Comparison of ENCODE assay signal across 33 mouse cellular contexts in the genomic region with DNA sequence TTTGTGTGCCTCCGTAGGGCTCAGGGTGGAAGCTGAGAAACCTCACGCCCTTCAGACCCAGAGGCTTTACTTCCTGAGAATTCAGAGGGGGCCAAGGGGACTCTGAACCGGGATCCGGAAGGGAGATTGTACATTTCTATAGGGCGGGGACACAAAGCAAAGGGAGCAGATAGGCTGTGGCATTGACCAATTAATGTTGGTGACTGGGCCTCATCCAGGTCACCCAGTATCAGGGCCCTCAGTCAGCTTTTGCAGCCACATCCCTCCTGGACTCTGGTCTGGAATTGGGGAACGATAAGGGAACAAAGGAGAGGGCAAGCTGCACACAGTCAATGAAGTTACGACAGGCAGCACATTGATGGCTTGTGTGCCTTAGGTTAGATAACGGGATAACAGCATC. TPM values are rescaled to one million over a fixed set of nuclear protein-coding genes. Genes with fewer than 3 reads are reported as not detected.
DNase-seq lines count a peak whose midpoint lies in the region; ATAC-seq lines count a peak whose summit lies in the region.
"Had no signal": no experiment of that assay in that cellular context is flagged by ENCODE, and none has a peak within 500 bp of the region (broad histone marks: within the 10 kb centered on the region; RNA-seq: fewer than 3 reads in every experiment).

No protein-coding gene starts in this region.

- no peak overlapping the region for H3K9ac ChIP-seq in heart, embryonic 11.5 days (ENCODE audit: low read depth, low read length)
- no peak overlapping the region for H3K9ac ChIP-seq in liver, embryonic 13.5 days
- H3K9ac ChIP-seq in stomach, embryonic 15.5 days = no peak overlapping the region
- H3K9ac ChIP-seq in forebrain, embryonic 16.5 days (replicated peaks; ENCODE audit: low read depth, low read length) = no peak overlapping the region
- H3K9ac ChIP-seq: embryonic facial prominence, embryonic 12.5 days; forebrain, embryonic 15.5 days; heart, embryonic 13.5 days; hindbrain, embryonic 14.5 days; lung, embryonic 15.5 days; midbrain, embryonic 12.5 days; neural tube, embryonic 13.5 days had no signal

- H3K27ac ChIP-seq in heart, embryonic 11.5 days (ENCODE audit: low read depth, low read length) = no peak overlapping the region
- H3K27ac ChIP-seq in liver, embryonic 13.5 days = no peak overlapping the region
- H3K27ac ChIP-seq in stomach, embryonic 15.5 days = no peak overlapping the region
- no peak overlapping the region for H3K27ac ChIP-seq in forebrain, embryonic 16.5 days (ENCODE audit: low read length)
- H3K27ac ChIP-seq: embryonic facial prominence, embryonic 12.5 days; forebrain, embryonic 10.5 days; forebrain, embryonic 15.5 days; gastrocnemius, adult 2 months; heart, adult 2 months; heart, embryonic 13.5 days; hindbrain, embryonic 14.5 days; lung, embryonic 15.5 days; neural tube, embryonic 13.5 days had no signal

- no peaks in the 10 kb centered on the region for H3K36me3 ChIP-seq in heart, embryonic 11.5 days (ENCODE audit: control insufficient read depth, insufficient read depth, low read length)
- H3K36me3 ChIP-seq in liver, embryonic 13.5 days = no peaks in the 10 kb centered on the region
- no peaks in the 10 kb centered on the region for H3K36me3 ChIP-seq in stomach, embryonic 15.5 days
- H3K36me3 ChIP-seq in forebrain, embryonic 16.5 days (ENCODE audit: control insufficient read depth, insufficient read depth) = no peaks in the 10 kb centered on the region
- H3K36me3 ChIP-seq: embryonic facial prominence, embryonic 12.5 days; forebrain, embryonic 10.5 days; forebrain, embryonic 15.5 days; heart, embryonic 13.5 days; lung, embryonic 15.5 days; midbrain, embryonic 12.5 days; neural tube, embryonic 13.5 days had no signal

- ATAC-seq in heart, embryonic 11.5 days (replicated peaks; ENCODE audit: insufficient number of reproducible peaks, low FRiP score, low TSS enrichment) = no peak
- 0 out of 2 replicates have a peak, but pooled peaks have one; percentile 31 for ATAC-seq in liver, embryonic 13.5 days (ENCODE audit: low read depth)
- peak; percentile 27; the same call in 1 of the 2 replicates for ATAC-seq in stomach, embryonic 15.5 days (ENCODE audit: insufficient read depth, low FRiP score, low read depth)
- ATAC-seq in forebrain, embryonic 16.5 days = no peak
- ATAC-seq: forebrain, embryonic 15.5 days had no signal

- H3K9me3 ChIP-seq in heart, embryonic 11.5 days (replicated peaks; ENCODE audit: control insufficient read depth, low read length) = no peaks in the 10 kb centered on the region
- 0 out of 2 replicates have a peak, but pooled peaks cover 4% of the 10 kb centered on the region for H3K9me3 ChIP-seq in liver, embryonic 13.5 days (replicated peaks)
- H3K9me3 ChIP-seq in stomach, embryonic 15.5 days = no peaks in the 10 kb centered on the region
- H3K9me3 ChIP-seq in forebrain, embryonic 16.5 days (ENCODE audit: control insufficient read depth, low read length) = no peaks in the 10 kb centered on the region
- H3K9me3 ChIP-seq: embryonic facial prominence, embryonic 12.5 days; lung, embryonic 15.5 days; midbrain, embryonic 12.5 days had no signal

- DNase-seq in heart, adult 11 months = peak; percentile 50
- DNase-seq in liver, embryonic 13.5 days = no peak
- DNase-seq in liver = no peak
- peak; percentile 7 to 14 for DNase-seq in right cerebral cortex, postnatal 10 days (ENCODE audit: low spot score in 2 of 2)
- DNase-seq in right cerebral cortex, postnatal 36 days (ENCODE audit: low spot score in 2 of 2) = no peak
- DNase-seq: adrenal gland, postnatal 14 days; cerebellum, adult 11 months; cerebellum, adult 9-10 months; embryo, embryonic 11 days; gastrocnemius, adult 2 months; gastrocnemius, postnatal 36 days; heart, adult 2 months; heart, postnatal 10 days; layer of hippocampus, postnatal 36 days; left cerebral cortex, postnatal 4 days; lung, postnatal 36 days; right cerebral cortex, postnatal 25 days; thymus, adult 18-20 months; thymus, postnatal 25 days had no signal

- 53% methylated on average over 8 of the region's 8 CpGs for WGBS in heart, embryonic 11.5 days (ENCODE audit: insufficient replicate concordance)
- WGBS in liver, embryonic 13.5 days (ENCODE audit: insufficient replicate concordance) = 49% methylated on average over 8 of the region's 8 CpGs
- 51% methylated on average over 8 of the region's 8 CpGs for WGBS in stomach, embryonic 15.5 days
- 70% methylated on average over 8 of the region's 8 CpGs for WGBS in forebrain, embryonic 16.5 days

- no peaks in the 10 kb centered on the region for H3K4me1 ChIP-seq in heart, embryonic 11.5 days (ENCODE audit: control insufficient read depth, insufficient read depth, low read length)
- H3K4me1 ChIP-seq in liver, embryonic 13.5 days (replicated peaks) = no peaks in the 10 kb centered on the region
- H3K4me1 ChIP-seq in stomach, embryonic 15.5 days = no peaks in the 10 kb centered on the region
- peaks cover 10% of the 10 kb centered on the region for H3K4me1 ChIP-seq in forebrain, embryonic 16.5 days (replicated peaks; ENCODE audit: control insufficient read depth, insufficient read depth, low read length)
- H3K4me1 ChIP-seq: embryonic facial prominence, embryonic 12.5 days; heart, embryonic 13.5 days; lung, embryonic 15.5 days had no signal

- no peak overlapping the region for H3K4me3 ChIP-seq in heart, embryonic 11.5 days (ENCODE audit: low read depth, low read length)
- H3K4me3 ChIP-seq in liver, embryonic 13.5 days (replicated peaks) = no peak overlapping the region
- H3K4me3 ChIP-seq in stomach, embryonic 15.5 days (replicated peaks) = no peak overlapping the region
- H3K4me3 ChIP-seq in forebrain, embryonic 16.5 days (replicated peaks; ENCODE audit: low read length) = no peak overlapping the region
- H3K4me3 ChIP-seq: embryonic facial prominence, embryonic 12.5 days; forebrain, embryonic 10.5 days; forebrain, embryonic 15.5 days; gastrocnemius, adult 2 months; heart, adult 2 months; heart, embryonic 13.5 days; lung, embryonic 15.5 days; midbrain, embryonic 12.5 days; neural tube, embryonic 13.5 days had no signal

- H3K27me3 ChIP-seq in heart, embryonic 11.5 days (ENCODE audit: control insufficient read depth, insufficient read depth, low read length) = no peaks in the 10 kb centered on the region
- H3K27me3 ChIP-seq in liver, embryonic 13.5 days = no peaks in the 10 kb centered on the region
- H3K27me3 ChIP-seq in stomach, embryonic 15.5 days (replicated peaks) = no peaks in the 10 kb centered on the region
- no peaks in the 10 kb centered on the region for H3K27me3 ChIP-seq in forebrain, embryonic 16.5 days (replicated peaks; ENCODE audit: control insufficient read depth, insufficient read depth, low read length)
- H3K27me3 ChIP-seq: CH12.LX; embryonic facial prominence, embryonic 12.5 days; forebrain, embryonic 15.5 days; heart, embryonic 13.5 days; lung, embryonic 15.5 days; midbrain, embryonic 12.5 days; neural tube, embryonic 13.5 days had no signal

- no peak overlapping the region for H3K4me2 ChIP-seq in heart, embryonic 11.5 days
- H3K4me2 ChIP-seq in liver, embryonic 13.5 days = no peak overlapping the region
- no peak overlapping the region for H3K4me2 ChIP-seq in stomach, embryonic 15.5 days
- H3K4me2 ChIP-seq in forebrain, embryonic 16.5 days (ENCODE audit: low read length) = no peak overlapping the region
- H3K4me2 ChIP-seq: embryonic facial prominence, embryonic 12.5 days; forebrain, embryonic 15.5 days; heart, embryonic 13.5 days; hindbrain, embryonic 14.5 days; lung, embryonic 15.5 days; midbrain, embryonic 12.5 days; neural tube, embryonic 13.5 days had no signal

RNA-seq across cellular contexts. Expression of a gene that starts 28.9 kb away (rescaled TPM):
- 0.06 and 0.14 TPM in 2 replicates for polyA plus RNA-seq in heart, embryonic 11.5 days (2014; fragmentation: Nextera tagmentation; extraction: Ambion mirVana)
- not detected in 2 replicates for polyA plus RNA-seq in liver, embryonic 13.5 days (2015; fragmentation: Nextera tagmentation; extraction: Ambion mirVana)
- 0.03 and 0.04 TPM in 2 replicates for polyA plus RNA-seq in stomach, embryonic 15.5 days (2015; fragmentation: Nextera tagmentation; extraction: Ambion mirVana)
- polyA plus RNA-seq in forebrain, embryonic 16.5 days (2015; fragmentation: Nextera tagmentation; extraction: Ambion mirVana) = 0.26 and 0.27 TPM in 2 replicates
- polyA plus RNA-seq: heart, embryonic 13.5 days; liver, adult 2 months; lung, embryonic 15.5 days; spleen, adult 2 months had no signal

RNA-seq across cellular contexts. Expression of a gene that starts 40.5 kb away (rescaled TPM):
- 39.9 and 49.5 TPM in 2 replicates for polyA plus RNA-seq in heart, embryonic 11.5 days (2014; fragmentation: Nextera tagmentation; extraction: Ambion mirVana)
- 22.8 and 27.8 TPM in 2 replicates for polyA plus RNA-seq in liver, embryonic 13.5 days (2015; fragmentation: Nextera tagmentation; extraction: Ambion mirVana)
- polyA plus RNA-seq in stomach, embryonic 15.5 days (2015; fragmentation: Nextera tagmentation; extraction: Ambion mirVana) = 42.3 TPM in 2 replicates
- polyA plus RNA-seq in forebrain, embryonic 16.5 days (2015; fragmentation: Nextera tagmentation; extraction: Ambion mirVana) = 85.2 and 89.8 TPM in 2 replicates

Comparison
In these comparisons a context has a peak if more than half of its experiments do, and no peak if none do; other contexts are left out.
1. DNase-seq: peak in heart, adult 11 months (single experiment) and right cerebral cortex, postnatal 10 days (2 of 2); none in liver, embryonic 13.5 days (single experiment), liver (single experiment) and right cerebral cortex, postnatal 36 days (0 of 2).
2. ATAC-seq: peak in liver, embryonic 13.5 days (single experiment) and stomach, embryonic 15.5 days (single experiment); none in heart, embryonic 11.5 days (single experiment) and forebrain, embryonic 16.5 days (single experiment).